Mouse (Mus musculus) v-Abl transformed pro-B cells (cell line): ENCODE measurements at regions not wholly inside any gene's neighbourhood (a gene's known extent, or its start where the extent isn't known, plus 50 kb on each side); places are given as distances from the start of the nearest gene placed in this dataset.

Source experiments
- in situ Hi-C, 2 experiments: fragments of 400-800 bp; cut with MboI; formaldehyde crosslinking; loops; one replicate each; pipeline ENCODE4 v1.15.1; 2025; ENCODE audit not compliant: unreplicated experiment in 2 of 2

DNA sequence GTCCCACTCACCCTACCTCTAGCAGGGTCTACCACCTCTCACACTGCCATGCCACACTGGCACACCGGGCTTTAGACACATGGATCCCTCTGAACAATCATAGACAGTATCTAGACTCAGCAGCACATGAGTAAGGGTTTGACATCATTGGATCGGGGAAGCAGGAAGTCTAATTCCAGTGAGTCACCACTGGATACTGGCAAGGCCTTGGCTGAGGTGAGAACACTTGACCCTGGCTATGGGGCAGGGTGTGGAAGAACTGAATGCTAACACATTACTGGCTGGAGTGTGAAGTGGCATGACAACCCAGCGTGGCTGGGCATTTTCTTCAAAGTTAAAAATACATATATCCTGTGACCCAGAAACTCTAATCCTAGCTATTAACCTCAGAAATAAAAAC is 114.4 kb downstream of the H2afy start:
- in situ Hi-C loops: no loop called here

DNA sequence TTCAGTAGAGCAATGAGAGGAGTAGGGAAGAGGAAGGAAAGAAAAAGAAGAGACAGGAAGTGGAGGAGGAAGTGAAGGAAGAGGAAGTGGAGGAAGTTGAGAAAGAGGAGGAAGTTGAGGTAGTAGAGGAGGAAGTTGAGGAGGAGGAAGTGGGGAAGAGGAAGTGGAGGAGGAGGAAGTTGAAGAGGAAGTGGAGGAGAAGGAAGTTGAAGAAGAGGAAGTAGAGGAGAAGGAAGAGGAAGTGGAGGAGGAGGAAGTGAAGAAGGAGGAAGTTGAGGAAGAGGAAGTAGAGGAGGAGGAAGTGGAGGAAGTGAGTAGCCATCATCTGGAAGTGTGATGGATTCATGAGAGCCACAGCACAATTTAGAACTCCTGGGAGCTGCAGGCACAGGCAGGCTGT is 122.2 kb downstream of the H2afy start:
- in situ Hi-C loops: no loop called here

DNA sequence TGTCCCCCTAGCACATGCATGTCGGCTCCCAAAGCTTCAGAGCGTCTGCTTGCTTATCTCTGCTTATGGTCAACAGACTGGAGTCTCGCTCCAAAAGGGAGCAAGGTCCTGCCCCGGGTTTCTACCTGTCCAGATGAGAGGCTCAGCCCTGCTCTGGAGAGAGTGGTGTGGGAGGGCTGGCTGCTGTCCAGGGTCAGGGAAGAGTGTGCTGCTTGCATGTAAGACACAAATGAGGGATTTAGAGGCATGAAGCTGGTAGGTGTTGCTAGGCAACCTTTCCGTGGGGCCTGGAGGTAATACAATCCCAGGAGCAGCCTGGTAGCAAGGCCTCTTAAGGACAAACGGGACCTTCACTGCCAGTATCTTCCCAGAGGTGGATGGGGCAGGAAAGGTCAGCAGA is 125.7 kb downstream of the H2afy start:
- in situ Hi-C loops: no loop called here

DNA sequence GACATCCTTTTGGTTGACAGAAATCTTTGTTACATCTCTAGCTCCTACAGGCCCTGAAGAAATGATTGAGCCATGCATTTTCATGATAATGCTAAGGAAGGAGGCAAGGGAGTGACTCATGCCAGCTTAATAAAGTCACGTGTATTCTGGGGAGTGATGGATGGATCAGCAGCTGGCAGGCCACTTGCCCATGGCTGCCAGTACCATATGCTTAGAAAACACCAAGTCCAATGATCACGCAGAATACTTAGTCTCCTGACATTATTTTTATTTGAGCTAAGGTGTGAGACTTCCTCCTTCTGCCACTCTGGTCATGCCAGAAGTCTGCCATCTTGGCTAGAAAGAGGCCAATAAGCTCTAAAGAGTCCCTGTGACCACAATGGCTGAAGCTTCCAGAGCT is 129.3 kb downstream of the H2afy start:
- in situ Hi-C loops: no loop called here

DNA sequence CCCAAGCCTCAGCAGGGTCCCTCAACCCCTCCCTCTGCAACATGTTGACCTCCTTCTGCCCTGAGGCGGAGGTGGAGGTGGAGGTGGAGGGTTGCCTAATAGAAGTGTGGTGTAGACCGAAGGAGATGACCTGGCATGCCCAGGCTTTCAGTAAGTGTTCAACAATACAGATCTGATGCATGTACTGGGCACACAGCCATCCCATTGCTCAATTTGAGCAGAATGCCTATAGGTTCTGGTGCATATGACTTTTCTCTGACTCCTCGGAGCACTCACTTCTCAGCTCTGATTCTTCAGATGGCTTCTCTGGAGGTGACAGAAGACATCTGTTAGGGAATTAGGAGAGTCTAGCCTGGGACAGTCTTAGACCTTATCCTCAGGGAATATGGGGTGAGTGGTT is 130.4 kb downstream of the H2afy start:
- in situ Hi-C loops: no loop called here

DNA sequence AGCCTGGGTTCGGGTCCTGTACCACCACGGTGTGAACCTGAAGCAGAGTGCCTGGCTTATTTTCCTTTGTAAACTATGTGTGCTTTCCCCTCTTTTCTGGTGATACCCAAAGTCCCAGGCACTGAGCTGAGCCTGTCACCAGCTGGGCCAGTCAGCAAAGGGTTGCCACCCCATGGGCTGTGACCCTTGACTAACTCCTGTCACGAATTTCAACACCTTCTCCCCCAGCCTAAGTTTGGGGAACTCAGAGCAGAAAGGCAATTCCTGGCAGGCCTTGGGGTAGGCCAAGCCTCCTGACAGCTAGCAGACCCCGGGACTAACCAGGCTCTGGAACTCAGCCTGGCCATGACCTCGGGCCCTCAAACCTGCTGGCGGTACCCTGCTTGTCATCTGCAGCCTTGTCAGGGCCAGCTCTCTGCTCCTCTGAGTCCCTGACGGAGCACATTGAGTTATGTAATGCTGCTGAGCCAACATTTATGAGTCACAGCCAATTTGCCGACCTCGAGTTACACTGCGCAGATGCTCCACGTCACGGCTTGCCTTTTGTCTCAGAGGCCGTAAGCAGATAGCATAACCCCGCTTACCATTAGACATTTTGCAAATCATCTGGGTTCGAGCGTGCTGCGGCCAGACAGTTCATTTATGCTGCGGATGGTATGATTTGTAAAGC is 132.3 kb downstream of the H2afy start:
- in situ Hi-C loops: no loop called here

DNA sequence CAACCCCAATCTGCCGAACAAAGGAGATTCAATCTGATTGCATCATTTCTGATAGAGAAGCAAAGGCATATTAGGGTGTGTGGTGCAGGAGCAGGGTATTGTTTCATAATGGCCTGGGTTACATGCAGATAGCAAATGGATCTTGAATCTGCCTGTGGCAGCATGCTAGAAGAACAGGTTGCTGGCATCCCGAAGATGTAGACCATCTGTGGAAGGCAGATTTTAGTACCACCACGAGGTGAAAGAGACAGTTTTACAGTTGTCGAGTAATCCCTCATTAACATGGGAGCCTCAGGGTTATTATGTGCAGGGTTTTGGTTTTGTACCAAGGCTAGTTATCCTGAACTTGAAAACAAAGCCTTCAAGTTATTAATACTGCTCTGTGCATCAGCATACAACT is 140.9 kb downstream of the H2afy start:
- in situ Hi-C loops: no loop called here

DNA sequence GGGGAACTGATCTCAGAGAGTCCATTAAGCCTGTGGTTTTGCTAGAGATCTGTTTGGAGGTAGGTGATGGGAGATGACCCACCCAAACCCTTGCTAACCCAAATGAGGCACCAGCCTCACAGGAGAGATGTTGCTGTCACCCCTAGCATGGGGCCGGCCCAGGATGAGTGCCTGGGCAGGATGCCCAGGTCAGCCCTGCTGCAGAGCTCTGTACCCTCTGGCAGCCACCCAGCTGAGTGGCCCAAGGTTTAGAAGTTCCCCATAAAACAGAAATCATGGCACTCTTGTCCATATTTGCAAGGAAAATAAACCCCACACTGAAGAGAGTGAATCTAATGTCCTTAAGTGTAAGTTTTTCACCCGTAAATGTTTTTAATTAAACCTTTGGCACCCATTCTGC is 141.7 kb downstream of the H2afy start:
- in situ Hi-C loops: no loop called here

DNA sequence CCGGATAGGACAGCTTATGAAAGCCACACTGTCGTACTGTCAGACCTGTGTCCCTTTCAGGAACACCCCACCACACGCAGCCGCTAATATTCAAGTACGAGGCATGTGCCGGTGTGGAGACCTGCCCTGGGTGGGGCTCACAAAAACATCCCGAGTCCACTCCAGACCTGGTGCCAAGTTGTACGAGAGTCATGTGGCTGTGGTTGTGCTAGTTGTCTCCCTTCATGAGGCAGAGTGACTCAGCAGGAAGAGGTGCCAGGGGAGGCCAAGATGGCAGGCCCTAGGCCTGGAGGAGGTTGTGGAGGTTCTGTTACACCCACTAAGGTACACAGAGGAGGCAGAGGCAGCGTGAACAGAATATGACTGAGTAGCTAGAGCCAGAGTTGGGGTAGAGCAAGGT is 143.5 kb downstream of the H2afy start:
- in situ Hi-C loops: no loop called here

DNA sequence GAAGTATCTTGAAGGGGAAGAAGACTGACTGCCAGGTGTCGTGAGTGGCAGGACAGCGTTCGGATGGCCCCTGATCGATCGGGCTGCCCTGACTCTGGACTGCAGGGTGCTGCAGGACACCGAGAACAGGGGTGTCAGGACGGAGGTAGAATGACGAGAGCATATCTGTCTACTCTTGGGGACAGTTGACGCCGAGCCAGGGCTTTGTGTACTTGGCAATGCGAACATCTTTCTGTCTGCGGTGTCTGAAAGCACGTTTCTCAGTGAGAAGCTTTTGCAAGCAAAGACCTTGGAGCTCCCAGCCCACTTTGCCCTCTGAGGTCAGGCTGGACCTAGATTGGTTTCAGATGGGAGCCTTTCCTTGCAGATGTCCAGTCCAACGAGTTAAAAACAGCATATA is 144.9 kb downstream of the H2afy start:
- in situ Hi-C loops: no loop called here

DNA sequence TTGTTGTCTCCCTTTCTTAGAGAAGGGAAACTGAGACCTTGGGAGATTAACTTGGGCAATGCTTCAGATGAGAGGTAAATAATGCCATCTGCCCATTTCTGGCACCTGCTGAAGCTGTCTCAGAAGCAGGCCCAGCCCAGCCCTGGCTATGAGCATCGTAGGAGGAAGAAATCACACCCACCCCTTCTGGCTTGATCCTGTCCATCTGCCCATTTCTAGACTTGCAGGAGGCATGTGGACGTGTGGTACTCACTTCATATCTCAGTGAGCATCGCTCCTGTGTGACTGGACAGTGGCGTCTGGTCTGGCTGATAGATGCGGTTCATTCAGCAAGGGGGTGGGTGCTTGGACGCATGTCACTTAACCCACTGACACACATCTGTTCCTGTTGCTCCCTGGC is 146.0 kb downstream of the H2afy start:
- in situ Hi-C loops: no loop called here

DNA sequence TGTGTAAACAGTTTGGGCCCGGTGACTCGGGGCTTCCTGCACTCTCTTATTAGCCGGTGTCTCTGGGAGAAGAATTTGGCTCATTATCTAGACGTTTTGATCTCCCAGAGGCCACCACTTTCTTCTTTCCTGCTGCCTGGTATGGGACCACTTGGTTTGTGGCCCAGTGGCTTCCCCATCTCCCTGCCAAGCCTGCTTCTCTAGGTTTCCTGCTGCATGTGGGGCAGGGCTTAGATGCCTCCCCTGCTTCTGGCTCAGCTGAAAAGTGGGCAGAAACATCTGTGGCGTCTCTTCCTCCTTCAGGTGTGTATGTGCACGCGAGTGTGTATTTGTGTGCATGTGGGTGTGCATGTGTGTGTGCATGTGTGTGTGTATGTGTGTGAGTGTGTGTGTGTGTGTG is 146.8 kb downstream of the H2afy start:
- in situ Hi-C loops: no loop called here

DNA sequence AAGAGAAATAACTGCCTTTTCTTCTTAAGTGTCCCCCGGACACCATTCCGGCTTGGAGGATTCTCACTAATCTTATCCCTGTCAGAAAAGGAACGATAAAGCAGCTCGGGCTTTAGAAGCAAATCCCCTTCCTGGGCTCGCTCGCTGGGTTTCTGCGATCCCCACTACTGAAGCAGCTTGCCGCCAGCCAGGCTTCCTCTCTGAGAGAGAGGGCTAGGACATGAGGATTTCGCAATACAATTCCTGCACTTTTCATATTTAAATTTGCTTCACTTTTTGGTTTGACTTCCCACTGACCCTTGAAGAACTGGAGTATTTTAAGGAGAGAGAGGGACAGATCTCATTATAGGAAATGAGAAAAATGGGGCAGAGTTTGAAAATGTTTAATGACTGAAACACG is 149.4 kb upstream of the Pitx1 start:
- in situ Hi-C loops: no loop called here

DNA sequence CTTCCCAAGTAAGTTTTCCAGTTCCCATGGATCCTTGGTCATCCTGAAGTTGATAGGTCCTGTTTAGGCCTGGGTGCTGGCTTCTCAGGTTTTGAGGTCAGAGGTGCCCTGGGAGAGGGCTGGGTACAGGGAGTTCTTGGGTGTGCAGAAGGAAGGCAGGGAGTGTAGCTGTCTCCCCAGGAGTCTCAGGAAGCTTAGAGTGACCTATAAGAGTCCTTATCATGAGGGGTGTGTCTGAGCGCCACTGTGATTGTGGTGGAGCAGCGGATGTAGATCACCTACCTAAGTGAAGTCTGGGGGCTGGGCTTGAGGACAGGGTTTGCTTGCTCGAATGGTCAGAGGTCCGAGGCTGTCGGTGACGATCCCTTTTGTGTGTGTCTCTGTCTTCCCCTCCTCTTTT is 148.8 kb upstream of the Pitx1 start:
- in situ Hi-C loops: no loop called here

DNA sequence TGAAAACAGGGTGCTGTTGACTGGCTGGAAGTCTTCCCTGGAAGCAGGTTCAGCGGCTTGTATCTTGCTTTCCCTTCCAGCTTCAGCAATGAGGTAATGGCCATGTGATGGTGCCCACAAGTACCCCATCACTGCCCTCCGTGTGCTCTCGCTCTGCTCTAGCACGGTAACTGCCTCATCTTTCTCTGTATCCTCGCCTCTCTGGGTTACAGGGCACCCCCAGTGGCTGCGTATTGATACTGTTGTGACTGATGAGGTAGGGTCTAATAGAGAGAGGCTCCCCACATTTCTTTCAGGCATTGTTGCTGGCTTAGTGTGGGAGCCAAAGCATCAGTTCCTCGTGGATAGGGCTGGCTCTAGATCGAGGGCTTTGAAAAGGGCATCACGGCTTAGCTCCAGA is 147.9 kb upstream of the Pitx1 start:
- in situ Hi-C loops: no loop called here

DNA sequence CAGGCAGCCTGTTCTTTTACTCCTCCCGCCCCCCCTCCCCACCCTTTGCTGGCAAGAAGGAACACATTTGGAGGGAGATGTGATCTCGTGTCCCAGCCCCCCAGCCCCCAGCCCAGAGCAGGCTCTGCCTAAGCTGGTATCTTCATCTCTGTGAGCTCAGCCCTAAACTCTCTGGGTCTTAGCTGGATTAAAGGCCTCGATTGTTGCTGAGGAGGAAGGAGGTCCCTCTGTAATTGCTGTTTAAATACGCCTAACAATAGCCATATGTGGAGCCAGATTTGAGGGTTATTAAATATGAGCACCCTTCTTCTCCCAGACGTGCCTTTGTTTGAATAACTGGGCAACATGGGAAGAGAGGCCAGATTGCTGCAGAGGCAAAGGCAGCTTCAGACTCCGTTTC is 145.0 kb upstream of the Pitx1 start:
- in situ Hi-C loops: no loop called here

DNA sequence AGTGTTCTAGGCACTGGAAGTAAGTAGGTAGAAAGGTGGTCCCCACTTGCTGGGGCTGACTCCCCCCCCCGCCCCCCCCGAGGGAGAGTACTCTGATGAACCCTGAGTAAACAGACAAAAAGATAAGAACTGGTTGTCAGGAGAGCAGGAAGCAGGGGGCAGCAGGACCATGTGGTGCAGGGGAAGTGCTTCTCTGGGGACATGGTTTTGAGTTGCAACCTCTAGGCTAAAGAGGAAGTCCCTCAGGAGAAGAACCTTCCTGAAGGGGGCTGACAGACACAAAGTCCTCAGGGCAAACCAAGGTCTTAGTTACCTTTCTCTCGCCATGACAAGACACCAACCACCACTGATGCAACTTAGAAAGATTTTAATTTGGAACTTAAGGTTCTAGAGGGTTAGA is 141.9 kb upstream of the Pitx1 start:
- in situ Hi-C loops: no loop called here

DNA sequence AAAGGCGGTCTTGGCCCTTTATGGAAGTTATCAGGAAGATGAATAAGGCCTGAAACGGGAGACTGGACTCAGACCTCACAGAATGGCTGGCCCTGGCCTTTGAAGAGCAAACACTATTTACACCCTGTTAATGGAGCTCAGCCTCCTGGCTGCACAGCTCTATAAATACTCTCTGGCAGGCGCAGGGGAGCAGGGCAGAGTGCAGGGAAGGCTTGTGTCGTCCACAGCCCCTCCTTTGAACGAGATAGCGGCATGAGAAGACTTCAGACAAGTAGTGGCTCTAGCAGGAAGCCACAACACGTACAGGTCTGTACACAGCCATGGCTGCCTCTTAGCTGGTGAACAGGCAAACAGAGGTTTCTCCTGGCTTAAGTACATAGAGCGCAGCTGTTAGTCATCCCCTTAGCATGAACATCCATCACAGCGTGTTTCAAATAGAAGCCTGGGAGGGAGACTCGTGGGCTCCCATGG is 141.0 kb upstream of the Pitx1 start:
- in situ Hi-C loops: no loop called here

DNA sequence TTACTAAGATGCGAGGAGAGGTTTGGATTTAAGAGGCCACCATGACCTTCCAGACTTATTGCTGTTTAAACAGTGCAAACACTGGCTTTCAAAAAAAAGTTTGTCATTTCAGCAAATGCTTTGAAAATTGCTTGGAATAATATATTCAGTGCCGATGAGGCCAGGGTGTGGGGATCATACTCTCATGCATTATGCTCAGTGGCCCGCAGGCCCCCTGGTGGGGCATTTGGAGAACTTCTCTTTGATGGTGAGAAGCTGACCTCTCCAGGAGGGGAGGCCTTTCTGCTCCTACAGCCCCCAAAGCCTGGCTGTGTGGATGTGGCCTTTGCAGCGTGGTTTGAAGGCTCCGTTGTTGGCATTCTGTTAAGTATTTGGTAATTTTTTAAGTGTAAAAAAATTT is 138.1 kb upstream of the Pitx1 start:
- in situ Hi-C loops: loop anchor here in 1 of 2 experiments (25.0 kb wide), 1 partner anchor 237 kb away; the partner anchor contains the start of gene Pcbd2

DNA sequence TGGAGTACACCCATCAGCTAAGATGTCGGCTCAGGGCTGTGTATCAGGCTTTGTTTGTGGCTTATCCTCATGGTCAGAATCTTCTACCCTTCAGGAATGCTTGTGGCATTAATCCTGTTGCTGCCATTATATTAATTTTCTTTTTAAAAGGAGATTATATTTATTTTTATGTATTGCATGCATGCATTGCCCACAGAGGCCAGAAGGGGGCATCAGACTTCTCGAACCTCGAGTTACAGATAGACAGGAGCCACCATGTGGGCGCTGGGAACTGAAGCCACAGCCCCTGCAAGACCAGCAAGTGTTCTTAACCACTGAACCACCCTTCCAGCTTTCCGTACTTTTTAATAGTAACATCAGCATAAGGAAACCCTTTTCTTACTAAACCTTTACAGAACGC is 134.7 kb upstream of the Pitx1 start:
- in situ Hi-C loops: loop anchor here in 1 of 2 experiments (25.0 kb wide), 1 partner anchor 233 kb away; the partner anchor contains the start of gene Pcbd2

DNA sequence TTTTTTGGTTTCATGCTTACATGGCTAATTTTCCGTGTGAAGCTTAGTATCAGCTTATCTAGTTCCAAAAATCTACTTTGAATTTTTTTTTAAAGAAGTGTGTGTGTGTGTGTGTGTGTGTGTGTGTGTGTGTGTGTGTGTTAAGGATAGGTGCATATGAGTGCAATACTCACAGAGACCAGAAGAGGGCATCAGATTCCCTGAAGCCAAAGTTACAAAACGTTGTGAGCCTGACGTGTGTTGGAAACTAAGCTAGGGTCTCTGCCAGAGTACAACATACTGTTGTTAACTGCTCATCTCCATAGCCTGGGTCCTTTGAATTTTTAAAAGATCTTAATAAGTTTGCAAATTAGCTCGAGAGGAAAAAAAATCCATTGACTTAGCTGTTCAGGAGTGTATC is 133.5 kb upstream of the Pitx1 start:
- in situ Hi-C loops: loop anchor here (10.0 to 25.0 kb wide), 4 partner anchors 125 to 295 kb away; partner anchors contain the start of gene Pcbd2 (in 2 of the 2)

DNA sequence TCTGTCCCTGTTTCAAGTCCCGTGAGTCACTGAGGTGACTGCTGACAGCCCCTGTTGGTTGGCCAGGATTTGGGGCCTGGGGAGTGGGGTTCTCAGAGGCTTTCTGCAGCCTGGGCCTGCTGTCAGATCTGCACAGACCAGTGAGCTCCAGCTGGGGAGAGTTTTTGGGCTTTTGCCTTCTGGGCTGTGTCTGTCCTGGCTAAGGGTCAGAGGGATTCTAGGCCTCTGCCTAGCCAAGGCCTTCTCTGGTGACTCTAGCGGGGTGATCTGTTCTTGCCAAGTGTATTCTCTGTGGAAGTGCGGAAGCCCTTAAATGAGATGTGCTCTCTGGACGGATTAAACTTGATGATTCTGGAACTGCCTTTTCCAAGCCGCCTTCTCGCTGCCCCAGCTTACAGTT is 131.2 kb upstream of the Pitx1 start:
- in situ Hi-C loops: loop anchor here (10.0 to 25.0 kb wide), 4 partner anchors 122 to 292 kb away; partner anchors contain the start of gene Pcbd2 (in 2 of the 2)
